Mouse (Mus musculus) cerebellum, adult 18-20 months (tissue): ENCODE data around the gene Tmem141.

ENCODE experiments used
- DNase-seq, 2 experiments: peaks; one replicate each; pipeline ENCODE4 v3.0.0; 2021

Gene Tmem141

DNA sequence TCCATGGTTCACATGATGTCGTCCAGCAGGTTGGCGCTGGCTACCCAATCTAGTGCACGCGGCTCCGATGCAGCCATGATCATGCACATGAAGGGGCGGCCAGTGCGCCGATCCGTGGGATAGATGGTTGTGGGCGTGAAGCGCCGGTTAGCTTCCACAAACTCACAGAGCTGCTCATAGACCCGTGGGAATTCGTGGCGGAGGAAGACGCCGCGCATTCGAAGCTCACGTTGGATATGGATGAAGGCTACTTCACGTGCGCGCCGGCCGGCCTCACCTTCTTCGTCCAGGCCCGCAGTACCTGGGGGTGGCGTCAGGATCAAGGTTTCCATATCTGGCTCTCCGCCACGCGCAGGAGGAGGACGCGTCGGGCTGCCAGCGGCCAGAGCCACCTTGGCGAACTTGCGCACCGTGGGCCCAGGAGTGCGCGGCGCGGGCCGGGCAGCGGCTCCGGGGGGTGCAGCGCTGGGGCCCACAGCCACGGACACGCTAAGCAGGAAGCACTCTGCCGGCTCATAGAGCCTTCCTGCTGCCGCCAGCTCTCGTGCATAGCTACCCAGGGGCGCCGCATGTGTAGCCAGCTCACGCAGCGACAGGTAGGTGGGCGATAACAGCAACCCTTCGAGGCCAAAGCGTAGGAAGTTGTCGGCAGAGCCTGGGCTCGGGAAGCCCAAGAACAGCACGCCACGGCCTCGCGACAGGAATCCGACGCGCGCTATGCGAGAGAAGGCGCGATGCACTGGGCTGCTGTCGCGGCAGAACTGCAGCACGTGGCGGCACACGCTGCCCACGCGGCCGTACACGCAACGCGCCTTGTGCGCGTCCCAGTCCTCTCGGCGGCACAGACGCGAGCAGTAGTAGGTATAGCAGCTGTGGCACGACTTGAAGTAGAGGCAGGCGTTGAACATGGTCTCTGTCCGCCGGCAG lies 44.6 kb downstream of the Tmem141 start:
- DNase-seq = peak; percentile 33 to 64

DNA sequence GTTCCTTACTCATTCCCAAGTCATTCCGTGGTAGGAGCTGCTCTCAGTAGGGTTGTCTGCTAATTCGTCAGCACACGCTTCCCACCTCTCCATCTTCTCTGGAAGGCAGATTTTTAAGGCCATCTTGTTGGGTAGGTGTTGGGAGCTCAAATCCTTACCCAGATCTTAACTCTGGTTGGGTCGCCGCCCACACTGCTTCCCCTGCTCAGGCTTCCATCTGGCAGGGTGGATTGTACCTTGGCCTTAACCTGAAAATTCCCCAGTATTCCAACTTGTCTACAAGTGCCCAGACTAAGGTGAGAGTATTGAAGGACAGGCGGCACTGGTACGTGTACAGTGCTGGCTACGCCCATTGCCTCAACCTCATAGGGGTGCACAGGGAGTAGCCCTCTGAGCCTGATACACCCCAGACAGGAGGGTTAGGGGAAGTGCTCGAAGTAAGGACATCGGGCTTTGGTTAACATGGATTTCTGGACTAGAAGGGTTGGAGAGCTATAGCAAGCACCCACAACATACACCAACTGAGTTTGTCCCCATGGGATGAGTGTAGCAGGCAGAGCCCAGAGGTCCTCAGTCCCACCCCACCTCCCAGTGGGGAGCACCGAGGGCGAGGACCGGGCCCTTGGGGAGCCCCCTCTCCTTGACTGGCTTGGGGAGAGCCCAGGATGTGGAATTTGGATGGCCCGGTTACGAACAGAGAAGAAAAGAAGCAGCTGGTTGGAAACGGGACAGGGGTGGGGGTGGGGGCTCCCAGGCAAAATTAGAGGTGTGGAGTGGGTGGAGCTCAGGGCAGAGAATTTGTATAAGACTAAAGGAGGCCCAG lies 45.6 kb downstream of the Tmem141 start:
- peak; percentile 25 to 45 for DNase-seq

DNA sequence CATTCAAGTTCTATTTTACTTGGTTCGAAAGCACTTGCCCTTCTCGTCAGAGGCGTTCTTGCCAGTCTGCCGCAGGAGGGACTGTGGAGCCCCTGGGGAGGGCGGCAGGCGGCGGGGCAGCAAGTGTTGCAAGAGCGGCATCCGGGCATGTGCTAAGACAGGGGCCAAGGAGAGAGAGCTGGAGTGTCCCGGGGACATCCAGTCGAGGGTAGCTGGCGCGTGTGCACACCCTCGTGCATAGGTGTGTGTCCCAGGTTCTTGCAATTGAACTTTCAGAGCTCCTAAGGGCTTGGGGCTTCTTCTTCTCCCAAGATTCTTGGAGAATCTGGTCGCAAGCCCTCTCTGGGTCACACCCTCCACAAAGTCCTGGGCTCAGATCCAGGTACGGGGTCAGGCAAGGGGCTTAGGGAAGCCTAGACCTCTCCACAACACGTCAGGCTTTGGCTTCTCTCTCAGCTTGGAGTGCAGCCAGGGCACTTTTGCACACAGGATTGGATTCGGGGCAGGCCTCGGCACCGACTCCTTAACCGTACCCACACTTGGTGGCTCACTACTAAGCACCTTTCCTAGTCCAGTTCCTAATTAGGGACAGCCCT lies 46.3 kb downstream of the Tmem141 start:
- DNase-seq = peak; percentile 64 to 72

DNA sequence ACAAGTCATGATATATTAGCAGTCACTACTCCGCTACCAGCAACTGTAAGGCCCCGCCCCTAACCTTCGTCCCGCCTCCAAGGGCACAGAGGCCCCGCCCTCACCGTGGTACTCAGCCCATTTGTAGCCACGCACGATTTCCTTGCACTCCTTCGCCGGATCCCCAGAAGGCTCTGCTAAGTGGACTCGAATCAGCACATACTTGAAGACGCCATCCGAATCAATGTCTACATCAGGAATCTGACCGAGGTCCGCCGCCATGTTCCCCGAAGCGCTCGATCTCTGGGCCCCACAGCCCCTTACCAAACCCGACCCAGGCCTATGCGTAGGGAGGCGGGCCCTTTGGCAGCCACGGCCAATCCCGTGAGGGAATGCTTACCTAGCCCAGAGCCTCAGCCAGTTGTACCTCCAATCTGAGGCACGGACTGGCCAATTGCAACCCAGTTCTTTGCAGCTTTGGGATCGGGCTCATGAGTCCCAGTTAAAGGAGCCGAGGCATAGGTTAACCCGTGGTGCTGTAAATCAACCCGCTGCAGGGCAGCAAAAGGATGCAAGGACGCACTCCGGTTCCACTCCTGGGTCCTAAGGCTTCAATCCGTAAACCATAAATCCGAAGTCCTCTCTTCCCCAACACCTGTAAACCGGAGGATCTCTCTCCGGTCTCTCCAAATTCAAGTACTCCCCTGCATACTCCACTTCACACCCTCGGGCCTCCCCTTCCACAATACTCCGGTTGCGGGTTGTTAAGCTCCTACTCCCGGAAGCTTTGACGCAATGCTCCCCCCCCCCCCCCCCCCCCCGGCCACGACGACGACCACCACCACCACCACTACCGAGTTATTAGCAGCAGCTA lies 47.0 kb downstream of the Tmem141 start, which contains the start of the genes Mamdc4 and Phpt1:
TSS of gene Mamdc4 (minus strand) at position 267 of the 853 bp plus-strand sequence.
TSS of gene Phpt1 (minus strand) at position 646 of the 853 bp plus-strand sequence.
- peak; percentile 93 to 97 for DNase-seq

DNA sequence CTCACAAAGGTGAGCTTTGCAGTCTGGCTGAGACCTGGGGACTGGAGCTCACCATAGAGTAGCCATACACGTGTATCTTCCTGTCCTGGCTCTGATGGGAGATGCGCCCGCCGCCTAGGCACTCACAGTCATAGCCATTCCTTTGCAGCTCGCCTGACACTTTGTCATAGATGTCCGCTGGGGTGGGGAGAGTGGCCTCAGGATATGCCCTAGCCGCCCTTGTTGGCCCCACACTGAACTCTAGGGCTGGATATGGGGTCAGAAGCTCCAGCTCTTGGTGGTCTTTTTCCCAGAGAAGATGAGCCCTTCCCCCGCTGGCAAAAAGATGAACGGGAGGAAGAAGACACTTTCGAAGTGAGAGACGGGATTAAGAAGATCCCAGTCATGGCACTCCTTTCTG lies 47.7 kb downstream of the Tmem141 start:
- DNase-seq = peak in 1 of 2 experiments; percentile 50

DNA sequence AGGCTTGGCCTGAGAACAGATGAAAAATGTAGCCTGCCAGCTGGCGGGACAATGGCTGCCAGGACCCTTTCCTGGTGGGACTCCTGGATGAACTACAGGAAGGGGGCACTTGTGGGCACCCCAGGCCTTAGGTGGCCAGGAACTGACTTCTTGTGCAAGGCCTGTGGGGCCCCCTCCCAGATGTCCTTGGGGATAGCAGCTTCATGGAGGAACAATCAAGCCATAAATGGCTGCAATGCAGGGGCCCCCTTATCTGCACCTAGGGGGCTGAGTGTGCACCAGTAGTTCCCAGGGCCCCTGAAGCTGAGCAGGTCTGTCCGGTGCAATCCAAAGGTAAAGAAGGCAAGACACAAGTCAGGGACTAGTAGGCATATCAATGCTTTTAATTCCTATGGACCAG lies 48.7 kb downstream of the Tmem141 start:
- DNase-seq = no peak

DNA sequence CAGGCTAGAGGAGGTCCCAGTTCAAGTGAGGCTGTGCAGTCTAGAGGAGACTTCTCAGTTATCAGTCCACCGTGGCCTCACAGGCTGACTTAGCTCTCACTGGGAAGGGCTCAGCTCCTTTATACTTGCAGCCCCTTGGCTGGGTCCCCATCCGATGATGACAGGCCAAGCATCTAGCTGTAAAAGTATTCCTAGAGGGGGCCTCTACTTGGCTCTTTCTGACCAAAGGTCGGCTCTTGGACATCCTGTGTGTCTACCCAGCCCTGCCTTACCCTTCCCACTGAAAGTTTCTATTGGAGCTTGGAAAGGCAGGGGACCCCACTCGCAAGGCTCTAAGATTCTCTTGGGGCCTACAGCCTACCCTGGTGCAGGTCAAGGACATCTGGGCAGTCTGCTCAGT lies 50.6 kb downstream of the Tmem141 start:
- no peak for DNase-seq
